Mouse (Mus musculus) neural tube, postnatal 0 days (tissue): Measurements from ENCODE around the gene Uchl4. TPM values are rescaled to one million over a fixed set of nuclear protein-coding genes. Genes with fewer than 3 reads are reported as not detected.

Experiments
- microRNA-seq: library from miRNA; unstranded; fragments of <30 nt; microRNA quantifications from one replicate; pipeline ENCODE4, GENCODE M21; 2016
- polyA plus RNA-seq: library from polyadenylated mRNA; unstranded; fragments of >200 nt; fragmentation: Nextera tagmentation; extraction: Ambion mirVana; gene quantifications from 2 replicates; pipeline ENCODE4 v1.2.1, GENCODE M21; 2015

The Uchl4 gene
- 1.9 and 2.5 TPM in 2 replicates for polyA plus RNA-seq

GRCm38 (mm10) chr9:64234768-64235435 lies at the start of gene Uchl4:
Uchl4 (plus strand) TSS chr9:64235201.

GRCm38 (mm10) chr9:64253021-64253904 lies 18.3 kb downstream of the Uchl4 start, which contains the start of gene Map2k1:
Map2k1 (minus strand) TSS chr9:64253631.

GRCm38 (mm10) chr9:64281105-64281780 lies 46.2 kb downstream of the Uchl4 start, which contains the start of gene Tipin:
Tipin (plus strand) TSS chr9:64281581.

Small RNAs within 50 kb of the gene (microRNA-seq; reads per million reads assigned to microRNA genes)
- gene Gm24106: not detected

Other genes starting within 250 kb of the Uchl4 start
- gene Smad6, start 213.1 kb upstream of the Uchl4 start, polyA plus RNA-seq: 1.9 and 2.6 TPM in 2 replicates
- 0.23 TPM in 1 of 2 replicates, not detected in the other for gene Lctl, start 118.1 kb upstream of the Uchl4 start, polyA plus RNA-seq
- 3.4 and 4.4 TPM in 2 replicates for gene Zwilch, start 62.1 kb upstream of the Uchl4 start, polyA plus RNA-seq
- 575 TPM in 2 replicates for gene Rpl4, start 61.8 kb upstream of the Uchl4 start, polyA plus RNA-seq
- 35.5 and 35.9 TPM in 2 replicates for gene Snapc5, start 55.9 kb upstream of the Uchl4 start, polyA plus RNA-seq
- gene Map2k1, start 18.4 kb downstream of the Uchl4 start, polyA plus RNA-seq: 89.4 TPM in 2 replicates
- 64.1 and 64.7 TPM in 2 replicates for gene Tipin, start 46.4 kb downstream of the Uchl4 start, polyA plus RNA-seq
- gene Dis3l, start 106.1 kb downstream of the Uchl4 start, polyA plus RNA-seq: 15.4 and 16.3 TPM in 2 replicates
- gene Megf11, start 150.4 kb downstream of the Uchl4 start, polyA plus RNA-seq: 16.1 and 18.1 TPM in 2 replicates